Mouse (Mus musculus) induced T-regulatory cell, adult 2 months (primary cell): Measurements from ENCODE around the gene Acp2.

Experiments used
- DNase-seq: peaks from one replicate; pipeline ENCODE4 v3.0.0-alpha.2; 2012; ENCODE audit warnings: low read depth

Acp2 gene

DNA sequence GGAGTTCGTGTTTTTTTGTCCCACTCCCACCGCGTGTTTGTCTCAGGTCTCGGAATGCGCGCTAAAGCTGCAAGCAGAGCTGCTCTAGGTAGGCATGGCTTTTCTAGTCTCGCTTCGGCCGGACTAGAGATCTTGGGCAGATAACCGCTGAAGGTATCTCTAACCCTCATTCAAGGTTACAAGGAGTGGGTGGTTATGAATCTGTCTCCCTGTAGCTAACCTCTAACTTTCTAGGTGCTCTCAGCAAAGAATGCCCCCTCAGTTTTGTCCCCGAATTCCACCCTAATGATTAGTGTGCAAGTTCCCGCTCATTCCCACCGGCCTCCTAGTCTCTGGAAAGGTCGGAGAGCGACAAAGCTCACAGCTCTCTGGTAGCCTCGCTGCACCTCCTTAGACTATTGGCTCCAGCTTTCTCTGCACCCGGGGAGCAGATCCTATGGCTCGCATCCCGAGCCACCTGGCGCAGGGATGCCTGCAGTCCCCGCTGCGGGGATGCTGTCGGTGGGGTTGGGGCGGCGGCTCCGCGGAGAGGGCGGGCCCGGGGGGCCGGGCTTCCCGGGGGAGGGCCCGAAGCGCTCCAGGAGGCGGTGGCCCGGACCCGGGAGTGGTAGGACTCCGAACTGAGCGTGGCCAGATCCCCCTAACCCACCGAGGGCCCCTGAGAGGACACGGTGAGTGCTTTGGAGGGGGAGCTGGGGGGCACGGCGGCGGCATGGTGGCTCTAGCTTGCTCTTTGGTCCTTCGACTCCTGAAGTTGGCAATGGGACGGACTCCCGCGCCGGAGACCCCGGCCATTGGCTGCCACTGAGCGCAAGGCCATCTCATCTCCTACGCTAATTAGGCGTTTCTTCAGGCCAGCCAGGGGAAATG is 53.8 kb downstream of the Acp2 start:
- peak; percentile 67 for DNase-seq

DNA sequence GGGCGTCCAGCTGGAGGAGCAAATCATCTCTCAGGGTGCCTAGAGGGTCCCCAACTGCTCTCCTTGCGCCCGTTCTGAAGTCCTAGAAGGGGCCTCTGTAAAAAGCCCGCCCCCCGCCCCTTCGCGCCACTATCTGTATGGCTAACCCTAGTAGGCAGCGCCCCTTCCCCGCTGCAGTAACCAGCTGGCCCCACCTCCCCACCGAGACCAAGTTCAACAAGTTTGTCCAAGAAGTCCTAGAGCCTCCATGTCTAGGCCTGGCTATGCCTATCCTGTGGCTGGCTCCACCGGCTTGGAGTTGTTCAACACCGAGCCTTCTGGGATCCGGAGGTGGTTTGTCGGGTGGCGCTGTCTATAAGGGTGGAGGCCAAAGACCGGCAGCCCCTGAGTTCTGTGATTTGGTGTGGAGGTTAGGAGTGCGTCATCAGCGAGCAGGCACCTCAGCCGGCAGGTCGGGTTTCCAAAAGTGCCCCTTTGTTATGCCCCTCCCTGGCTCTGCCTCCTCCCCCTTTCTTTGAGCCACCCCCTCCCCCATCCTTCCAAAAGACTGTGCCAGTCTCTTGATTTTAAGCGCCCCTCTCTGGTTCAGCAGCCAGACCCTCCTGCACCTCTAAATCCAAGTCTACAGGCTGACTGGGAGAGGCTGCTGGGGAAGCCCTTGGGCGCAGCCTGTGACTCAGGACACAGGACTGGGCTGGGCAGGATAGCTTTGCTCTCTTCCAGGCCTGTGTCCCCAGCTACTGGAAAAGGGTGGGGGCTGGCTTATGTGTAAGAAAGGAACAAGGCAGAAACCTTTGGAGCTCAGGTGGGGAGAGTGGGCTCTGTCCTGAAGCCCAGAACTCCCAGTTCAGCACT is 54.7 kb downstream of the Acp2 start:
- DNase-seq: peak; percentile 54

GRCm38 (mm10) chr2:91258054-91258453 is 55.4 kb downstream of the Acp2 start:
- no peak for DNase-seq

GRCm38 (mm10) chr2:91258830-91259229 is 56.1 kb downstream of the Acp2 start:
- no peak for DNase-seq

DNA sequence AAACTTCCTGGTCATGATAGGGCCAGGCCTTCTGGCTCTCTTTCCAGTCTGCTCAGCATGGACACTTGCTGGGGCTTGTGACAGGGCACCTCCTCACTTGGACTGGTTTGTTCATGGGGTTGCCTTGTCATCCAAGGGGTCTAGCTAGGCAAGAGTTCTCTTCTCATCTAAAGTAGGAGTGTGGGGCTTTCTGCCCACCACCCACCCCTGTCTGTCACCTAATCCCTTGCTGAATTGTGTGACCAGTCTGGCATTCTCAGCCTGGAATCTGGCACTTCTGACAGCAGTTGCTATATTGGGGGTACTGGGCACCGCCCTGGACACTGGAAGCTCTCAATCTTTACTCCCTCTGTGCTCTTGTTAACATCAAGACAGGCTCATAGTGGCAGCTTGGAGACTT is 56.8 kb downstream of the Acp2 start:
- no peak for DNase-seq
